Mouse (Mus musculus) limb, embryonic 10.5 days (tissue): ENCODE measurements around the gene Prf1. TPM values are rescaled to one million over a fixed set of nuclear protein-coding genes. Genes with fewer than 3 reads are reported as not detected.

Experiments
- DNase-seq: peaks from one replicate; pipeline ENCODE4 v3.0.0-alpha.2; 2017; ENCODE audit warnings: low spot score
- H3K27ac ChIP-seq: fragments of 300-500 bp; sonication (generic); 2 replicates; pipeline ENCODE4 v1.5.1; 2016; ENCODE audit warnings: mild to moderate bottlenecking
- H3K27me3 ChIP-seq: fragments of 300-500 bp; sonication (generic); 2 replicates; pipeline ENCODE4 v1.6.1; 2016; ENCODE audit warnings: low read depth, mild to moderate bottlenecking; ENCODE audit not compliant: poor library complexity, severe bottlenecking
- H3K36me3 ChIP-seq: fragments of 300-500 bp; sonication (generic); 2 replicates; pipeline ENCODE4 v1.6.1; 2016; ENCODE audit warnings: mild to moderate bottlenecking, moderate library complexity
- H3K4me1 ChIP-seq: fragments of 300-500 bp; sonication (generic); 2 replicates; pipeline ENCODE4 v1.6.1; 2016
- H3K4me3 ChIP-seq: fragments of 300-500 bp; sonication (generic); 2 replicates; pipeline ENCODE4 v1.5.1; 2016; ENCODE audit warnings: mild to moderate bottlenecking, moderate library complexity
- H3K9me3 ChIP-seq: fragments of 300-500 bp; sonication (generic); replicated peaks from 2 replicates; pipeline ENCODE4 v1.6.1; 2016; ENCODE audit warnings: mild to moderate bottlenecking
- WGBS: fragments of 180-500 bp; shearing (Covaris S2); methylation state at CpG from one replicate; pipeline ENCODE4 v1.1.7; 2016; 5-methylcytosine and 5-hydroxymethylcytosine counted together
- polyA plus RNA-seq: library from polyadenylated mRNA; unstranded; fragments of >200 nt; fragmentation: Nextera tagmentation; extraction: Ambion mirVana; gene quantifications from 2 replicates; pipeline ENCODE4 v1.2.1, GENCODE M21; 2016

The Prf1 gene
- polyA plus RNA-seq, 1 experiment from 2014 or later, result not detected

DNA sequence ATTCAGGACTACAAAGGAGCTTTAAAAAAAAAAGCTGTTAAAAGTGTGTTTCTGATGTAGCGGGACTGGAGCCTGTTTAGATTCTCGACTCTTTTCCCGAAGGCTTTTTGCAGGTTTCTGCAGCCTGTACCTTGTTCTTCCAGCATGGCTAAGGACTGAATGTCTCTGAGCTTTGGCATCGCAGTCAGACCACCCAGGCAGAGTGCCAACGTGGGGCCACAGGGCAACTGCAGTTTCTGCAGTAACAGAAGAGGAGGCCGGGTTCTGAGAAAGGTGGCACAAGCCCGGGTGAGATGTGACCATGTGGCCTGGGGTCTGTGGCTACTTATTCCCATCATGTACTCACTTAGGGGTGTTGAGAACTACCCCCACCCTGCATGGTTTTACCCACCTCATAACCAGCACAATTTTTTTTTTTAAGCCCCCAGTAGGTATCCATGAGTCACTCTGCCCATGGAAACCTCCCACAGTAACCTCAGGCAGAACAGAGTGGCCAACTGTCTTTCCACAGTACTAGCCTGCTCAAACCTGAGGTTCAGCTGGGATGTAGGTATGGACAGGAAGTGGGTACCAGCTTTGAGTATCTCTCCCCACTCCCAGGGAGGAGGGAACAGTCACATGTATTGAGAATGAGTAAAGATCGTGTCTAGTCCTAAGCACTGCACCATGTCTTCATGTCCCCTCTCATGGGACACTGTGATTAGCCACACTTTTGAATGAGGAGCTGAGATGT is 754 bp upstream of the Prf1 start:
- Histone ChIP-seq H3K27me3 (0 out of 2 replicates have a peak, but pooled peaks cover 4% of the 10 kb centered on the region), H3K36me3 (no peaks in the 10 kb centered on the region), H3K27ac (no peak overlapping the region), H3K9me3 (no peaks in the 10 kb centered on the region), H3K4me1 (no peaks in the 10 kb centered on the region), H3K4me3 (no peak overlapping the region)
- WGBS, result 86% methylated on average over 8 of the region's 8 CpGs
- DNase-seq, result no peak

- Histone ChIP-seq H3K4me1 (0 out of 2 replicates have a peak, but pooled peaks cover 2% of the 10 kb centered on the region), H3K4me3 (no peak overlapping the region), H3K9me3 (no peaks in the 10 kb centered on the region), H3K36me3 (no peaks in the 10 kb centered on the region), H3K27ac (no peak overlapping the region), H3K27me3 (0 out of 2 replicates have a peak, but pooled peaks cover 4% of the 10 kb centered on the region)
- WGBS, result 83% methylated on average over 3 of the region's 3 CpGs
- no peak for DNase-seq
Observed at GRCm38 (mm10) chr10:61300996-61301395, 3.4 kb downstream of the Prf1 start.

DNA sequence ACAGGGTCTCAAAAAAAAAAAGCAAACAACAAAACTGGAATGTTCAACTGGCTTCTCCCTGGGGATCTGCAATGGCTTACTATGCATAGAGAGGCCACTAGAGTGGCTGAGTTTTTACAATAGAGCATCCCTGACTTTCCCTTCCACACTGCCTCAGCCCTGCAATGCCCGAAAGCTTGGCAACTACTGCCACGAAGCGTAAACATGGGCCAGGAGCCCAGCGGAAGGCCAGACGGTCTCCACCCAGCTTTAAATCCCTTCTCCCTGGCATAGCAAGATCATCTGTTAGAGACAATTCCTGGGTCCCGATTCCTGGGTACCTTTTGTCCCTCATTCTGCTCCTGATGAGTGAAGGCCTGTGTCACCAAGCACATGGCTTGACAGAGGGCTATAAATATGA is 6.4 kb downstream of the Prf1 start:
- no peaks in the 10 kb centered on the region for H3K9me3 ChIP-seq
- no peak overlapping the region for H3K4me3 ChIP-seq
- H3K27ac ChIP-seq, result no peak overlapping the region
- 85% methylated on average over 6 of the region's 6 CpGs for WGBS
- H3K36me3 ChIP-seq, result no peaks in the 10 kb centered on the region
- peaks cover 15% of the 10 kb centered on the region for H3K4me1 ChIP-seq
- 0 out of 2 replicates have a peak, but pooled peaks cover 4% of the 10 kb centered on the region for H3K27me3 ChIP-seq
- no peak for DNase-seq

DNA sequence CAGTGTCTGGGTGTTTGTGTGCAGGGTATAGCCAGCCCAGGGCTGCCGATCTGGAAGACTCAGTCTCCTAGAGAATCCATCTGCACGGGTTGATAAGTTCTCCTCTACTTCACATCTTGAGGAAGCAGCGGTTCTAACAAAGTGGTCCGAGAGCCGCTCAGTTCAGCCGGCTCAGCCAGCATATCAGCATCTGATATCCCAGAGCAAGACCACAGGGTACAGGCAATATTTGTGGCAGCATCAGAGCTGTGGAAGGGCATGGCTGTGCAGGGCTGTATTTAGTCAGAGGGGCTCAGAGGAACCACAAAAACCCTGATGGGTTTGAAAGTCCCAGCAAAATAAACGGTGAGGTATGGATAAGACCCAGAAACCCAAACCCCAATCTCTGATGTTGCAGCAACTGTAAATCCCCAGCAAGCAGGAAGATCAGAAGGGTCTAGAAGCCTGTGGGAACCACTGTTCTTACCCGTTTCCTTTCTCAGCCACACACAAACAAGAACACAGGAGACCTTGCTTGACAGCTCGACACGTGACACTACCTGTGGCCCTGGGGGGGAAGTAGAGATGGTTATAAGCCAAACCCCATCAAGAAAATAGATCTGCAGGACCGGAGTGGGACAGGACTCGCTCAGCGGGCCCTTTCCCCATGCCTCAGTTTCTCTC is 8.4 kb downstream of the Prf1 start:
- 91% methylated on average over 13 of the region's 13 CpGs for WGBS
- Histone ChIP-seq H3K4me3 (no peak overlapping the region), H3K9me3 (no peaks in the 10 kb centered on the region), H3K36me3 (no peaks in the 10 kb centered on the region), H3K27me3 (no peaks in the 10 kb centered on the region), H3K27ac (no peak overlapping the region), H3K4me1 (peaks cover 22% of the 10 kb centered on the region)
- no peak for DNase-seq

GRCm38 (mm10) chr10:61308706-61309320 is 11.2 kb downstream of the Prf1 start:
- no peaks in the 10 kb centered on the region for H3K27me3 ChIP-seq
- no peaks in the 10 kb centered on the region for H3K9me3 ChIP-seq
- WGBS, result 48% methylated on average over 12 of the region's 12 CpGs
- no peaks in the 10 kb centered on the region for H3K36me3 ChIP-seq
- DNase-seq, result no peak
- no peak overlapping the region for H3K4me3 ChIP-seq
- H3K27ac ChIP-seq, result peak overlapping the region; percentile 63; the same call in 1 of the 2 replicates
- peaks cover 37% of the 10 kb centered on the region for H3K4me1 ChIP-seq

GRCm38 (mm10) chr10:61312159-61312558 is 14.5 kb downstream of the Prf1 start:
- DNase-seq, result no peak
- WGBS, result 84% methylated on average over 6 of the region's 6 CpGs
- H3K4me1 ChIP-seq, result peaks cover 53% of the 10 kb centered on the region
- H3K27me3 ChIP-seq, result no peaks in the 10 kb centered on the region
- no peak overlapping the region for H3K4me3 ChIP-seq
- H3K27ac ChIP-seq, result peak overlapping the region; percentile 72
- no peaks in the 10 kb centered on the region for H3K36me3 ChIP-seq
- no peaks in the 10 kb centered on the region for H3K9me3 ChIP-seq

DNA sequence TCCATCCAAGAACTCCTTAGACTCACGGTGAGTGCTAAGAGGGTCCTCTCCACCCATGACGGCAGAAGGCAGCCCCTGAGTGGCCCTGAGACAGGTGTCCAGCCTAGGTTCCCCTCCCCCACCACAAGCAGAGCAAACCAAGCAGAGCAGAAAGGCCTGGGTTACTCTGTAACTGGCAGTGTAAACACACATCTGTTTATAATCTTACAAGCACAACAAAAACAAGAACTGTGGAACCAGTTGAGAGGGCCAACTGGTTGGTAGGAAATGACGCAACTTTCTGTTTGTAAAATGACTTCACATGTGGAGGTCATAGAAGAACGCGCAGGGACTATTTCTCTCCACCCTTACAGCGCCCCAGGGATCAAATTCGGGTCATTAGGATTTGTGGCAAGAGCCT is 15.1 kb downstream of the Prf1 start:
- H3K9me3 ChIP-seq, result no peaks in the 10 kb centered on the region
- peaks cover 58% of the 10 kb centered on the region for H3K4me1 ChIP-seq
- 33% methylated on average over 7 of the region's 7 CpGs for WGBS
- no peak overlapping the region for H3K4me3 ChIP-seq
- DNase-seq, result no peak
- peak overlapping the region; percentile 72 for H3K27ac ChIP-seq
- H3K36me3 ChIP-seq, result no peaks in the 10 kb centered on the region
- no peaks in the 10 kb centered on the region for H3K27me3 ChIP-seq

DNA sequence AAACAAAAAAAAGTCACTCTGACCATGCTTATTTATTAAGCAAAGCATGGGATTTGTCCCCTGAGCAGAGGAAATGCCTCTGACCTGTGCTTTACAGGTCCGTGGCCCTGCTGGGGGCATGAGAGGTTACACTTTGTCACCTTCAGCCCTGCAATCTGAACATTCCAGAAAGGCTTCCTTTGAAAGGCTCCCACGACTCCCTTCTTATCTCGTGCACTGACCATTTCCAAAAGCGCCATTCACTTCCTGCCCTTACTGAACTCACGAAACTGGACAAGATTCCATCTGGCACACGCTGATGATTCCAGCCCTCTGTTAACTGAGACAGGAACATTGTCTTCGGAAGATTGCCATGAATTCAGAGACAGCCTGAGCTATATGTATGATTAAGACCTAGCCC is 16.1 kb downstream of the Prf1 start:
- no peak for DNase-seq
- H3K27ac ChIP-seq, result no peak overlapping the region
- 59% methylated on average over 7 of the region's 7 CpGs for WGBS
- H3K27me3 ChIP-seq, result no peaks in the 10 kb centered on the region
- peaks cover 52% of the 10 kb centered on the region for H3K4me1 ChIP-seq
- no peak overlapping the region for H3K4me3 ChIP-seq
- no peaks in the 10 kb centered on the region for H3K9me3 ChIP-seq
- H3K36me3 ChIP-seq, result peaks cover 3% of the 10 kb centered on the region; the same call in 1 of the 2 replicates

DNA sequence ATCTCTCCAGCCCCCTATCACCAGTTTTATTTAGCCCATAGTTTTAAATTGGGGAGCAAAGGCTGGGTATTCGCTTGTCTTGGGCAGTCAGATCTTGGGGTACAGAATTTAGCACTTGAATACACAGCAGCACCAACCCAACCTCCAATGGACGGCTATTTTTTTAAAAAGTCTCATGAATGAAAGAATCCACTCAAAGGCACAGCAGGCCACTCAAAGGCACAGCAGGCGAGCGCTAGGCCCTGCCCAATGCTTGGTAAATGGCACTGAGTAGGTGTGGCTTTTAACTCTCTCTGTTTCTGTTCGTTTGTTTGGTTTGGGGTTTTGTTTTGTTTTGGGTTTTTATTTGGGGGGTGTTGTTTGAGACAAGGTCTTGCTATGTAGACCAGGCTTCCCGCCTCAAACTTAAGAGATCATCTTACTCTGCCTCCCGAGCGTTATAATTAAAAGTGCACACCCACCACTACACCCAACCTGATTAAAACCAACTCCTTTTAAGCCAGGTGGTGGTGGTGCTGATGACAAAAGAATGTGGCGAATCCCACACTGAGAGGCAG is 17.8 kb downstream of the Prf1 start:
- H3K27ac ChIP-seq, result no peak overlapping the region; the same call in 1 of the 2 replicates
- no peak overlapping the region for H3K4me3 ChIP-seq
- H3K36me3 ChIP-seq, result peaks cover 15% of the 10 kb centered on the region
- H3K9me3 ChIP-seq, result no peaks in the 10 kb centered on the region
- H3K27me3 ChIP-seq, result no peaks in the 10 kb centered on the region
- 49% methylated on average over 9 of the region's 9 CpGs for WGBS
- H3K4me1 ChIP-seq, result peaks cover 41% of the 10 kb centered on the region
- DNase-seq, result no peak

- H3K9me3 ChIP-seq, result 0 out of 2 replicates have a peak, but pooled peaks cover 2% of the 10 kb centered on the region
- no peak overlapping the region for H3K27ac ChIP-seq
- H3K4me3 ChIP-seq, result no peak overlapping the region
- peaks cover 39% of the 10 kb centered on the region for H3K36me3 ChIP-seq
- H3K27me3 ChIP-seq, result no peaks in the 10 kb centered on the region
- 91% methylated on average over 3 of the region's 3 CpGs for WGBS
- H3K4me1 ChIP-seq, result peaks cover 28% of the 10 kb centered on the region
- no peak for DNase-seq
Observed at GRCm38 (mm10) chr10:61318527-61318926, 20.9 kb downstream of the Prf1 start.

GRCm38 (mm10) chr10:61324717-61325116 is 27.1 kb downstream of the Prf1 start:
- Histone ChIP-seq H3K36me3 (peaks cover 36% of the 10 kb centered on the region), H3K4me1 (peaks cover 23% of the 10 kb centered on the region), H3K27me3 (no peaks in the 10 kb centered on the region), H3K27ac (no peak overlapping the region), H3K4me3 (no peak overlapping the region), H3K9me3 (0 out of 2 replicates have a peak, but pooled peaks cover 2% of the 10 kb centered on the region)
- 73% methylated on average over 8 of the region's 8 CpGs for WGBS
- DNase-seq, result no peak

GRCm38 (mm10) chr10:61325782-61326328 is 28.2 kb downstream of the Prf1 start:
- Histone ChIP-seq H3K27ac (0 out of 2 replicates have a peak overlapping the region, but pooled peaks have one; percentile 53), H3K4me3 (no peak overlapping the region), H3K36me3 (peaks cover 26% of the 10 kb centered on the region), H3K27me3 (no peaks in the 10 kb centered on the region), H3K9me3 (0 out of 2 replicates have a peak, but pooled peaks cover 2% of the 10 kb centered on the region), H3K4me1 (peaks cover 23% of the 10 kb centered on the region)
- WGBS, result 62% methylated on average over 9 of the region's 9 CpGs
- DNase-seq, result no peak
